Mouse (Mus musculus): ENCODE measurements at regions not wholly inside any gene's neighbourhood (a gene's known extent, or its start where the extent isn't known, plus 50 kb on each side); places are given as distances from the start of the nearest gene placed in this dataset.

- TF ChIP-seq CTCF (IDR thresholded peaks at IDR 0.05; ENCODE audit: low read depth) = no peak
- no peak for TF ChIP-seq EP300 (IDR thresholded peaks at IDR 0.05; ENCODE audit: low read depth)
Observed at GRCm38 (mm10) chr13:83868922-83869321, 353.2 kb upstream of the Tmem161b start.

Data from heart, postnatal 0 days (tissue).